Comparison of ENCODE assay signal across 13 mouse cellular contexts in genomic region chr17:67954961-67955360, GRCm38 (mm10). TPM values are rescaled to one million over a fixed set of nuclear protein-coding genes. Genes with fewer than 3 reads are reported as not detected.
"Had no signal": no experiment of that assay in that cellular context is flagged by ENCODE, and none has a peak within 500 bp of the region (broad histone marks: within the 10 kb centered on the region; RNA-seq: fewer than 3 reads in every experiment).

No protein-coding gene starts in this region.

- H3K4me3 ChIP-seq: limb, embryonic 13.5 days; midbrain, embryonic 12.5 days; neural tube, embryonic 13.5 days had no signal

- H3K9ac ChIP-seq: limb, embryonic 13.5 days; liver, embryonic 14.5 days; midbrain, embryonic 12.5 days; neural tube, embryonic 13.5 days had no signal

- H3K27ac ChIP-seq: limb, embryonic 13.5 days; liver, embryonic 14.5 days; midbrain, embryonic 12.5 days; neural tube, embryonic 13.5 days had no signal

- ATAC-seq: midbrain, embryonic 16.5 days had no signal

- H3K9me3 ChIP-seq: limb, embryonic 13.5 days; midbrain, embryonic 12.5 days; neural tube, embryonic 13.5 days had no signal

- H3K4me2 ChIP-seq: limb, embryonic 13.5 days; midbrain, embryonic 12.5 days; neural tube, embryonic 13.5 days had no signal

- H3K4me1 ChIP-seq: midbrain, embryonic 12.5 days had no signal

- H3K27me3 ChIP-seq: limb, embryonic 13.5 days; midbrain, embryonic 12.5 days; neural tube, embryonic 13.5 days had no signal

- H3K36me3 ChIP-seq: limb, embryonic 13.5 days; midbrain, embryonic 12.5 days; neural tube, embryonic 13.5 days had no signal

- DNase-seq: kidney, adult 8-10 months; kidney, postnatal 25 days; lung, adult 18-20 months; lung, postnatal 10 days; right cerebral cortex, postnatal 14 days; thymus, adult 2 months; thymus, postnatal 25 days had no signal

RNA-seq across cellular contexts. Expression of gene Arhgap28, which starts 49.0 kb away (rescaled TPM):
- total RNA-seq: megakaryocyte-erythroid progenitor cell, adult 5-6 weeks had no signal
